Mouse (Mus musculus) large intestine, adult 2 months (tissue): ENCODE measurements around the gene Yaf2. TPM values are rescaled to one million over a fixed set of nuclear protein-coding genes. Genes with fewer than 3 reads are reported as not detected.
"Not testable (repeated sequence)": the region's sequence is repeated elsewhere in the genome, so short reads cannot be mapped to it uniquely, and the experiment has no call there.

ENCODE experiments used
- DNase-seq: peaks from one replicate; pipeline ENCODE4 v3.0.0-alpha.2; 2012; ENCODE audit warnings: low read depth, low spot score
- WGBS: fragments of 180-500 bp; shearing (Covaris S2); methylation state at CpG from one replicate; pipeline ENCODE4 v1.1.7; 2018; 5-methylcytosine and 5-hydroxymethylcytosine counted together
- polyA plus RNA-seq: library from polyadenylated mRNA; depleted of rRNA; stranded (reverse); fragments of >200 nt; gene quantifications from 2 replicates; pipeline ENCODE4 v1.2.3, GENCODE M21; 2012; rRNA removed

The Yaf2 gene
- 10.2 and 11.1 TPM in 2 replicates for polyA plus RNA-seq

DNA sequence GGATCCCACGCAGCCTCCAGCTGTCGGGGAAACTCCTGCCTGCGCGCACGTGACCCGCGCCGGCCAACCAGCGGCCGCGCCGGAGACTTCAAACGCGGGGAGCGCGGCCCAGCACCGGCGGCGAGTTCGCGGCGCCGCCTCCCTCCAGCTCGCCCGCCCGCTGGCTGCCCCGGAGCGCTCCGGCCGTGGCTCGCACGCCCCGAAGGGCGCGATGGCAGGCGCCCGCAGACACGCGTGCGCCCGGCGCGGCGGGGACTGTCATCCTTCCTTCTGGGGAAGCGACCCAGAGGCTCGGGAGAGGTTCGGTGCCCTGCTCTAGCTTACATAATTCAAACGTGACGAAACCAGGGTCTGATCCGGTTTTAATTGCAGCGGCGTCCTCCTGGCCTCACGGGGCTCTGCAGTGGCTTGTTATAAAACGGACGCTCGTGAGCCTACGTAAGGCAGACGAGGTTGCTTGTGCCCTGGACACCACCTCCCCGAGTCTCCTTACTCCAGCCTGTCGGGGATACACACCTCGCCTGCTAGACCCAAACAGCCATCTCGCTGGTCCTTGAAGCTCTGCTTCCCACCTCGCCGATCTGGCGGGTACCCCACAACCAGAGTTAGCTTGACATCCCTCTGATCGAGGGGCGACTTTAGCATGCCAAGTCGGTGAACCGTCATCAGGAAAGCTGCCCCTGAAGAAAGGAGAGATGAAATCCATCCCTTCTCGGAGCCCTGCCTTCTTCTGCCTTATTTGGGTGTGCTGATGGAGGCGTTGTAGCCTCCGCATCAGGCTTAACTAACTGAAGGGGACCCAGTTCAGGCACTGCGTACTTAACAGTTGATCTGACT, at the start of gene Yaf2:
TSS of gene Yaf2 (minus strand) at position 11 of the 837 bp plus-strand sequence.
- 1% methylated on average over 66 of the region's 73 CpGs for WGBS
- DNase-seq, result peak; percentile 57

DNA sequence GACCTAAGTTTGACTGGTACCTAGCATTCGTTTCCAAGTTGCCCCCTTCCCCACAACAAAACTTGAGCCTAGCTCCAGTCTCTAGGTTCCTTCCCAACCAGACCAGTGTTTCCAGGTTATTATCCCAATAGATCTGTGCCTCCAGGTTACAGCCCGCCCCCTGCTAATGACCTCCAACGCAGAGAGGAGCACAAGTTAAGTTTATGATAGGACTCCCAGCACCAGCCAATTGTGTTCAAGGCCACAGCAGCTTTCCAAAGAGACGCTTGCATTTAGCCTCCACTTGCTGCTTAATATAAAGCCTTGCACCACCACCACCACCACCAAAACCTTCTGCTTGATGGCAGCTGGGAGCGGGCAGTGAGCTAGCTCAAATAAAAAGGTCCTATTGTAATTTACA, 44.6 kb upstream of the Yaf2 start:
- DNase-seq, result no peak
- WGBS, result 47% methylated on average over 5 of the region's 5 CpGs

- 75% methylated on average over 3 of the region's 3 CpGs for WGBS
- DNase-seq, result no peak
Observed at GRCm38 (mm10) chr15:93379177-93379576, 42.4 kb upstream of the Yaf2 start.

DNA sequence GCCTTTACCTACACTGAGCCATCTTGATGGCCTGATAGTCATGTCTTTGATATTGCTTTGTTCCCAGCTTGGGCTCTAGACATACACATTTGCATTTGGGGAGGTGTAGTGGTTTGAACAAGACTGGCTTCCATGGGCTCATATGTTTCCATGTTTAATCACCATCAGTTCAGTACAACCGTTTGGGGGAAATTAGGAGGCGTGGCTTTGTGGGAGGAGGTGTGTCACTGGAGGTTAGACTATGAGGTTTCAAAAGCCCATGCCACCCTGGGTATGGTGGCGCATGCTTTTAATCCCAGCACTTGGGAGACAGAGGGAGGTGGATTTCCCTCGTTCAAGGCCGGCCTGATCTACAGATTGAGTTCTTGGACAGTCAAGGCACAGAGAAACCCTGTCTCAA, 39.0 kb upstream of the Yaf2 start:
- 80% methylated on average over 5 of the region's 5 CpGs for WGBS
- no peak for DNase-seq

DNA sequence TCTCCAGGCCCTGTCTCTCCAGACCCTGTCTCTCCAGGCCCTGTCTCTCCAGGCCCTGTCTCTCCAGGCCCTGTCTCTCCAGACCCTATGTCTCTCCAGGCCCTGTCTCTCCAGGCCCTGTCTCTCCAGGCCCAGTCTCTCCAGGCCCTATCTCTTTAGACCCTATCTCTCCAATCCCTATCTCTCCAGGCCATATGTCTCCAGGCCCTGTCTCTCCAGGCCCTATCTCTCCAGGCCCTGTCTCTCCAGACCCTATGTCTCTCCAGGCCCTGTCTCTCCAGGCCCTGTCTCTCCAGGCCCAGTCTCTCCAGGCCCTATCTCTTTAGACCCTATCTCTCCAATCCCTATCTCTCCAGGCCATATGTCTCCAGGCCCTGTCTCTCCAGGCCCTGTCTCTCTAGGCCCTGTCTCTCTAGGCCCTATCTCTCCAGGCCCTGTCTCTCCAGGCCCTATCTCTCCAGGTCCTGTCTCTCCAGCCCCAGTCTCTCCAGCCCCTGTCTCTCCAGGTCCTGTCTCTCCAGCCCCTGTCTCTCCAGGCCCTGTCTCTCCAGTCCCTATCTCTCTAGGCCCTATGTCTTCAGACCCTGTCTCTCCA, 35.9 kb upstream of the Yaf2 start:
- DNase-seq, result not testable (repeated sequence)

- WGBS, result 70% methylated on average over 2 of the region's 2 CpGs
Observed at GRCm38 (mm10) chr15:93371838-93372237, 35.1 kb upstream of the Yaf2 start.

DNA sequence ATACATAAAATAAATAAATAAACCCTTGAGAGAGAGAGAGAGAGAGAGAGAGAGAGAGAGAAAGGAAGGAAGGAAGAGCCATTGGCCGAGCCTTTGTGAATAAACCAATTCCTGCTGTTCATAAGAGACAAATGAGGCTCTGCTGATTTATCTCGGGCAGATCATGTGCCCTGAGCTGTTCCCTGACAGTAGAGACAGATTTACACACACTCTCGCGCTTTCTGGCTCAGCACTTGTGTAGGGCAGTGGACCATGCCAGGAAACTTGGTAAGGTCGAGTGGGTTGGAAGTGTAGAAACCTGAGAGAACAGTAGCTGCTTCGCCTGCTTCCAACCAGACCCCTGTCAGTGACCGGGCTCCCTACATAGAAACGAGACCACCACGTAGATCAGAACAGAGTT, 31.8 kb upstream of the Yaf2 start:
- whole genome bisulfite sequencing, result 59% methylated on average over 9 of the region's 9 CpGs
- DNase-seq, result no peak

More at GRCm38 (mm10) chr15:93371838-93372237, 35.1 kb upstream of the Yaf2 start:
- no peak for DNase-seq

DNA sequence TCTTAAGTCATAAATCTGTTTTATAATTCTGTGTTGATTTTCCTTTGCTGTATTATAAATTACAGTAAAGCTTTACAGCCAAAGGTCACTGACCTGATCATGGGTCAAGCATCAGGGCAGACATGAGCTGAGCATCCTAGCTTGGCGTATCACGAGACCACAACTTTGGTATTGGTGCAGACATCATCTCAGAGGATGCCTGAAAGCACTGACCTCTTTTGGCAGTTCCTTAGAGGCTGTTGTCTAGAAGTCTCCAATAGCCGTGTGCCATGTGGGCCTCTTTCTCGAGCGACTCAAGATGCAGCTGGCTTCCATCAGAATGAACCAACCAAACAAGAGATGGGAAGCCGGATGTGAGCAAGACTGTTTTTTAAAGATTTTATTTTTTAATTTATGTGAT, 28.8 kb upstream of the Yaf2 start:
- DNase-seq, result no peak
- 77% methylated on average over 6 of the region's 6 CpGs for WGBS

DNA sequence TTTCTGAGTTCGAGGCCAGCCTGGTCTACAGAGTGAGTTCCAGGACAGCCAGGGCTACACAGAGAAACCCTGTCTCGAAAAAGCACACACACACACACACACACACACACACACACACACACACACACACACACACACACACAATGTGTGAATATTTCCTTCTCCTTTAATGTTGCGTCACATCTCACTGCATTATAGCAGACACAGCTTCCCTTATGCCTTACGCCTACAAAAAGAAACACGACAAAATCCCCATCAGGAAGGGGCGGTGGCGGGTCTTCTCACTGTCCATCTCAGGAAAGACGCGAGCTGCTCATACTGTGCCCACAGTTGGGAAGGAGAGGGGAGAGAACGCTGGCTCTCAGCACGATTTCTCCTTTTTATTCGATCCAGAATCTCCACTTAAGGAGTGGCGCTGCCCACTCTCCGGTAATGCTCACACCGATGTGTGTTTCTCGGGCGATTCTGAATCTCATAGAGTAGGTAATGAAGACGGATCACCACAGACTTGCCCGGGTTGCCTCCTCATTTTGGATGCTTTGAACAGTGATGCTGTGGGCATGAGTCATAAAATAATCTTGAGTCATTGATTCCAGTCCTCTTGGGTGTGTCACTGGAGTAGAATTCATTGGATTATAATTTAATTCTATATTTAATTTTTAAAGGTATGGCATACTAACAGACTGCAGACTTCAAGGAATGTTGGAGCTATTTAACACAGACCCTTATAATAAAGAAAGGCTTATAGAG, 21.8 kb upstream of the Yaf2 start:
- 84% methylated on average over 19 of the region's 19 CpGs for WGBS
- no peak for DNase-seq

- 63% methylated on average over 10 of the region's 10 CpGs for WGBS
- DNase-seq, result no peak
Observed at GRCm38 (mm10) chr15:93340630-93341379, 4.1 kb upstream of the Yaf2 start.

- DNase-seq, result no peak
- WGBS, result 1% methylated on average over 45 of the region's 52 CpGs
Observed at GRCm38 (mm10) chr15:93336658-93336924, 144 bp downstream of the Yaf2 start.

GRCm38 (mm10) chr15:93335821-93336657, 696 bp downstream of the Yaf2 start:
- DNase-seq, result no peak
- 3% methylated on average over 90 of the region's 110 CpGs for WGBS

GRCm38 (mm10) chr15:93331256-93331655, 5.5 kb downstream of the Yaf2 start:
- WGBS, result 92% methylated on average over 11 of the region's 11 CpGs
- no peak for DNase-seq

DNA sequence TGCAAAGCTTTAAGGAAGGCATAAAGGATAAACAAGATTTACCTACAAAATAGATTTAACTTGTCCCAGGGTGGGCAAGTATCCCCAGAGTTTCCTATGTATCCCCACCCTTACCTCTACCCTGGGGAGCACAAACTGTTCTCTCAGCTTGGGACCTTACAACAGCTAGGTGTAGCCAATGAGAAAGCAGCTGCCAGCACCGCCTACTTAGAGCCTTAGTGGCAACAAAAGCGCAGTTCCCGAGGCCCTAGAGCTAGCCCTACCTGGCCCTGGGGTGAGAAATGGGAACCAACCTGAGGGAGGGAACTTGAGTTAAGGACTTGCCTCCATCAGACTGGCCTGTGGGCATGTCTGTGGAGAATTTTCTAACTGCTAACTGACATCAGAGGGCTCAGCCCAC, 9.5 kb downstream of the Yaf2 start:
- no peak for DNase-seq
- 87% methylated on average over 3 of the region's 3 CpGs for WGBS

DNA sequence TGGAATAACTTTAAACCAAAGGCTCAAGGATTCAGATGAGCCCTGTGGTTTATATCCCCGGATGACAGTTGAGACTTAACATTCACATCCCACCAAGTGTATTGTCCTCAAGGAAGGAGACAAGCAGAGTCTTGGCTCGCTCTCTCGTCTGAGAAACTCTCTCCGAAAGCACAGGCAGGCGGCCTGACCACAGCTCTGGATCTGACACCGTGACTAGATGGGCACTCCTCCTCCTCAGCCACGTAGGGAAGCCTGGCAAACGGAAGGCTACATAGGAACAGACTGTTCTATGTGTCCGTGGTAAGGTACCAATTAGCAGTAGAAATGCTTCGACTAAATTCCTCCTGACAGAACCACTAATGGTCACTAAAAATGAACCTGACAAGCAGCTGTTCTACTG, 10.1 kb downstream of the Yaf2 start:
- WGBS, result 68% methylated on average over 10 of the region's 10 CpGs
- no peak for DNase-seq

- DNase-seq, result no peak
- WGBS, result 87% methylated on average over 5 of the region's 5 CpGs
Observed at GRCm38 (mm10) chr15:93325360-93325759, 11.4 kb downstream of the Yaf2 start.

GRCm38 (mm10) chr15:93318781-93319180, 18.0 kb downstream of the Yaf2 start:
- peak; percentile 40 for DNase-seq
- 26% methylated on average over 1 of the region's 1 CpGs for WGBS

- WGBS, result 95% methylated on average over 4 of the region's 4 CpGs
- not testable (repeated sequence) for DNase-seq
Observed at GRCm38 (mm10) chr15:93310304-93310703, 26.4 kb downstream of the Yaf2 start.

DNA sequence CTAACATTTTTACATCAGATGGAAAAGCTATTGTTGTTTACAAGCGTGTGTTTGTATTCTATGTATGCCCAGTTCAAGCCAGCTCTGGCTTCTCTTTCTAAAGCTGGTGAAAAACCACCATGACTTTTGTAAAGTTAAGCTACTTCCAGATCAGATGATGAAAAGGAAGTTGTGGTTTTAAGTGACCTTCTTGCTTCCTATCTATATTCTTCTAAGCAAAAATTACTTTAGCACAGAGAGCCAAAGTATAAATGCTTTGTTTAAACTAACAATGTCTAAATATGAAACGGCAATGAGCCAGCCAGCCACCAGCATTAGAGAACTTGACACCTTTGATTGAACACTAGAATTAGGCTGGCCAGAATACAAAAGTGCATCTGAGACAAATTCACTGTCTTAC, 38.5 kb downstream of the Yaf2 start:
- no peak for DNase-seq
- WGBS, result 68% methylated on average over 2 of the region's 2 CpGs
